Mouse (Mus musculus): ENCODE results near the gene Bank1.
"Not testable (repeated sequence)": the region's sequence is repeated elsewhere in the genome, so short reads cannot be mapped to it uniquely, and the experiment has no call there.

The Bank1 gene

DNA sequence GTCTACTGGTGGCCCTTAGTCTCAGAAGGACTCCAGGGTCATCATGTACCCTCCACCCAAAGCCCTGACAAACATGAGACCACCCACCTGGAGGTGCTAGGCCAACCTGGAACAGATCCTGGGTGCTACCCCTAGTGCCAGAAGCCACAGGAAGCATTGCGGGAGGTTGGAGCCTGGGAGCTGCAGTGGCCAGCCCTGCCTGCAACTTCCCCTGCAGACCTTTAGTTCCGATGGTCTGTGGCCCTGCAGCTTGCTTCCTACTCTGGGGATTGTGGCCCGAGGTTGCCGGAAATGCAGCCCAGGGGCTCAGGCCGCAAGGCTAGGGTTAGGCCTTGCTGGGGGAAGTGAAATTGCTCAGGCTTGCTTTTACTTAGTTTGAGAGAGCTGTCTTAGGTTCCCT is at the start of gene Bank1:
Gene Bank1, minus strand, starts transcription at position 284 of the 400 bp plus-strand sequence.
- peak; percentile 62 for DNase-seq

DNA sequence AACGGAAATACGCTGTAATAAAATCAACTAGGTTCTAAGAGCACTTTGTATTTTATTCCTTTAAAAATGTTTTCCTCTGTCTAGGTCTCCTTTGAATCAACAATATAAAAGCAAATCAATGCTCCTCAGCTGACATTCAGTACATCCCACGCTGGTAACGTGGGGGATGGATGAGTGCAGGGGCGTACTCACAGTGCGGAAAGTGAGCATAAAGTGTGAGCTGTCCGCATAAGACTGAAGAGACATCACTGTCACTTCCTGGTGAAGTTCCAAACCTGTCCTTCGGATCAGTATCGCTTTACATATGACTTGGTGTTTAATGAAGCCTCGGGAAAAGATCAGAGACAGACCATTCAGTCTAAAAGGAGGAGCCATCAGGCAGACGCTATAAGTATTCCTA is 44.0 kb upstream of the Bank1 start:
- DNase-seq, result peak; percentile 62

DNA sequence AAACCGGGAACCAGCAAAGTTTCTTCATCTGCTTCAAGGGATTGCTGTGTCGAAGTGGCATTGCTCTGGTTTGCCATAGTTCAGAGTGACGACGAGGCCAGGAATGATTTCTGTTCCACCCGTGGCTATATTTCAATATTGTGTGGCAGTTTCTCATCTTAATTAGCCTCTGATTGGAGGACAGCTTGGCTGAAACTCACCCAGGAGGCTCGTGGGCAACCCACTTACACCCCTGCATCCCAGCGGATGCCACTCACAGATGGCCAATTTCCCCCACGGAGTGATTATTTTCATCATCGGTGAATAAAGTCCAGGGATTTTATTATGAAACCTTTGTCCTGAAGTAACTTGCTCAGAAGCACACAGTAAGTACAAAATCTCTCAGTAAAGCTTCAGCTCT is 43.6 kb upstream of the Bank1 start:
- peak; percentile 64 for DNase-seq

DNA sequence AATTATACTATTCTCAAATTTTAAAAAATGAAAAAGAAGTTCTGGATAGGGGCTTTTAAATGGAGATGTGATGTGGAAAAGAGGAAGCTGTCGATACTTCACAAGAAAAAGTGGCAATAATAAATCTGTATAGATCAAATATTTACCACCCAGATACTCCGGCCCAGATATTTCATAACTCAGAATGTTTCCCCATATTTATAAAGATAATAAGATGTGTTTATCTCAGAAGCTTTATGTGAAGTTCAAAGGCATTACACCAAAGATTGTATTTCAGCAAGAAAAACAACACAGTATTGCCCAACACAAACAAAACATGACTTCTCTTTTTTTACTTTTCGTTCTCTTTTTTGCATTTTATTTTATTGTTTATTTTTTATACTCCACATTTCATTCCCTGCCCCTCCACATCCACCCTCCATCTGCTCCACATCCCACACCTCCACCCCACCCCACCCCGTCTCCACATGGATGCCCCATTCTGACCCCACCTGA is 42.7 kb upstream of the Bank1 start:
- no peak for DNase-seq

DNA sequence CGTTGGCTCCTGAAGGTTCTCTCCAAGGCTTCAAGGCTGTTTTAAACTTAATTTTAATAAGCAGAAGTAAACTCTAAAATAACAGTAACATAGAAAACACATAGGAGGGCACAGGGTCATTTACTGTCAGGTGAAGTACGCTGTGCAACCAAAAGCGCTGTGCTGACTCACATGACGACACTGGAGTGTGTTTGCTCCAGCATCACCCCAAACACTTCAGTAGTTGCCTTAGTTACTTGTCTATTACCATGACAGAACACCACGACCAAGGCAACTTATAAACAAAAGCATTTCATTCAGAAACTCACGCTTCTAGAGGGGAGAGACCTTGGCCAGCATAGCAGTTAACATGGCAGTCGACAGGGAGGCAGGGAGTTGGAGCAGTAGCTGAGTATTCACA is 23.8 kb upstream of the Bank1 start:
- no peak for DNase-seq

DNA sequence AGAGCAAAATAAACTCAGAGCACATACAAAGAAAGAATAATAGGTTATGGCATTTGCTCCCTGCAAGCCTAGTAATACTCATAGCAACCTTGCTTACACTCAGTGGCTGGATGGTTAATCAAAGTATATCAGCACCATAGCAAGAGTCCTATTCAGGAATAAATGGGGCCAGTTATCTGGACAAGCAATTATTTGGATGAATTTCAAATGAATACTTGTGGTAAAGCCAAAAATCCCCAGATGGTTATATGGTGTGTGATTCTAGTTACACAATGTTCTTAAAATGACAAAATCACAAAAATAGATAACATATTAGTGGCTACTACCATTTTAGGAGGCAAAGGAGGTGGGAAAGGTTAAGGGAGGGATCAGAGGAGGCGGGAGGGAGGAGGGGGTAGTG is 22.7 kb upstream of the Bank1 start:
- DNase-seq, result no peak

DNA sequence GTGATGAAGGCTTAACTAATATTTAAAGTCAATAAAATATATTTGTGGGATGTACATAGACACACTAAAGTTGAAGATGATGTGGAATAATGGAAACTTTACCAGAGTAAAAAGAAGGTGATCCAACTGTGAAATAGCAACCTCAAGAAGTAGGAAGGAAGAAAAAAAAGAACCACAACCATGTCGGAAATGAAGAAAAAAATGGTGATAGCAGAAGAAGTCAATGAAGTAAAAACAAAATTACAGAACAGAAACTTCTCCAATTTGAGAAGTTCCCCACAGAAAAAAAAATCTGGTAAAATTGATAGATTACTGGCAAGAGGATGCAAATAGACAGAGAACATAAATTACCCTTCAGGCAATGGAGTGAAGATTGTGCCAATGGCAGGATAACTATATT is 21.4 kb upstream of the Bank1 start:
- DNase-seq, result no peak

DNA sequence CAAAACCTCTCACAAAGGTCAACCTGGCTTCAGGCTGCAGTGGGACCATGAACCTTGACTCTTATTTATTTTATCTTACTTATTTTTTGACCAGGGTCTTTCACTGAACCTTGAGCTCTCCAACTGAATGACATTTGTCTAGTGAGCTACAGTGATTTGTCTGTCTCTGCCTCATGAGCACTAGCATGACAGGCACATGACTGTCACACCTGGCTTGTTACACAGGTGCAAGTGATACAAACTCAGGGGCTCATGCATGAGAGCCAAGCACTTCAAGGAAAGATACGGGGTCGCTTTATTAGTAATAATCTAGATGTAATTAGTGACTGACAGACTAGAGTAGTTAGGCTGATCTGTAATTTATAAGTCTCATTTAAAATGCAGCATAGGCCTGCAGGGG is 16.0 kb upstream of the Bank1 start:
- DNase-seq, result no peak

DNA sequence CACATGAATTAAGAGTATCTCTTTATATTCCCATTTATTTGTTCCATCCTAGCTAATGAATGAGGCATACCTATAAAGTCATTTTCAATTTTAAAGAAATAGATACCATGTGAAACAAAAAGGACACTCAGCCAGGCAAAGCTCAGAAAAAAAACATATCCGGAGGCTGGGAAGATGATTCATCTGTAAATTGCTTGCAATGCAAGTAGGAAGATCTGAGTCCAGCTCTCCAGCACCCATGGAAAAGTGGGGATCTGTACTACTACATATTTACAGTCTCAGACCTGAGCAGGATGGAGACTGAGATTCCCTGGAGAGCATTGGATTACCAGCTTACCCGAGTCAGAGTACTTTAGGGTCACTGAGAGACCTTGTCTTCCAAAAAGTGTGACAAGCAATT is 14.0 kb upstream of the Bank1 start:
- DNase-seq, result no peak

DNA sequence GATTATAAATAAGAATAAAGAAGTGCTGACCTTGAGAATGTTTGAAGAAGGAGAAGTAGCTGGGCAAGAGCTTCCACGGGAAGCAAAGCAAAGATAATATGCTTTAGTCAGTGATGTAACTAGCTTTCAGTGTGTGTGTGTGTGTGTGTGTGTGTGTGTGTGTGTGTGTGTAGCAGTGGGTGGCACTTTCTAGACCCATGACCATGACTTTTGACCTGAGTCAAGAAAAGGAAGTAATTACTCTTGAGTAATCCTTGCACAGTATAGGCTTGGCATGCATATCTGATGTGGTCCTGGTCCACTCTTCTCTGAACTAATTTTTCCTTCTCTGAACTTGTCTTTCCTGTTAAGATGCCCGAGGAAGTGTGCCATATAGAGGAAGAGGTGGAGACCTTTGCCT is 5.3 kb upstream of the Bank1 start:
- no peak for DNase-seq

DNA sequence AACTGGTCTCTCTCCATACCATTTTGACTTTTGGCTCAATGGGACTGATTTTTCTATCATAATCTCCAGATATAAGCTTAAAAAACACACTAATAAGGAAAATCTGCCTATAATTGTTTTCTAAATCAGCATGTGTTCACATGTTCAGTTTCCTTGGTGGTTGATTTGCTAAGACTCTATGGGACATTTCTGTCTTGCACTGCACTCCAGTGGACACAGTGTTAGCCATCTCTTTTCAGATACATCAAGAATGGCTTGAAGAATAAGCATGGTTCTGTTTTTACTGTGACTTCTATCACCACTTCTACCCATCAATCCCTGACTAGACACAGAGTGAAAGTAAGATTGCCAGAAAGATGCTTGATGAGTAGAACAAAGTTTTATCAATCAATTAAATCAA is 4.2 kb upstream of the Bank1 start:
- no peak for DNase-seq

DNA sequence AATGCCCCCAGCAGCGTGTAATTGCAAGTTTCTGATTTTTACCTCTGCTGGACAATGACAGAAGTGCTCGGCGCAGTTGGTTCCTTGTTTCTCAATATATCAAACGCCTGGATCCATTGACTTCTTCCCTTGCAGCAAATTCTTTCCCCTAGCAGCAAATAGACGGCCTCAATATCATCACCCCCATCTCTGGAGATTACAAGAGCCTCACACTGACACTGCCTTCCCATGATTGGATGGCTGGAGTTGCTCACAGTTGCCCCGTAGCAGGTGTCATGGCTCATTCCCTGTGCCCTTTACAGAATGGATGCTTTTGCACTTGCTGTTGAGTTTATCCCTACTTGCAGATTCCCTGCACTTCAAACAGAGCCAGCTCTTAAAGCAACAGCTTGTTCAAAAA is 3.3 kb upstream of the Bank1 start:
- DNase-seq, result no peak

DNA sequence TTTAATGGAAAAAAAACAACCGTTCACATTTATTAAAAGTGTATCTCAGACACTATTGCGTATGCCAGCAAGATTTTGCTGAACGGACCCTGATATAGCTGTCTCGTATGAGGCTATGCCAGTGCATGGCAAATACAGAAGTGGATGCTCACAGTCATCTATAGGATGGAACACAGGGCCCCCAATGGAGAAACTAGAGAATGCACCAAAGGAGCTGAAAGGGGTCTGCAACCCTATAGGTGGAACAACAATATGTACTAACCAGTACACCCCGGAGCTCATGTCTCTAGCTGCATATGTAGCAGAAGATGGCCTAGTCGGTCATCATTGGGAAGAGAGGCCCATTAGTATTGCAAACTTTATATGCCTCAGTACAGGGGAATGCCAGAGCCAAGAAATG is 1.1 kb downstream of the Bank1 start:
- DNase-seq, result not testable (repeated sequence)

DNA sequence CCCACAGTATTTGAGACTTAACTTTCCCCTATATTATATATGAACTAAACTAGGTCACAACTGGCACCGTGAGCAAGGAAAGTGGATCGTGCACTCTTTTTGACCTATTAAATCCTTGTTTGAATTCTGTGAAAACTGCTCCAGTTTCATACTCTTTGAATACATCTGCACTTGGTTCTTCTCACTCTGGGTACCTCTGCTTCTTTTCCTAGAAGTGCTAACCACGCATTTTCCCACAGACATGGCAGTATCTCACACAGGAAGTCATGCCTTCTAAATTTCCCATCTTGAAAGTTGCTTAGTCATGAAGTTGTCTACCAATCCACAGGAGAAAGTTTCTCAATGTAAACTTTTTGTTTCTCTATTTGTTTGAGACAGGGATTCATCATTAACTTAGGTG is 3.9 kb downstream of the Bank1 start:
- DNase-seq, result no peak

DNA sequence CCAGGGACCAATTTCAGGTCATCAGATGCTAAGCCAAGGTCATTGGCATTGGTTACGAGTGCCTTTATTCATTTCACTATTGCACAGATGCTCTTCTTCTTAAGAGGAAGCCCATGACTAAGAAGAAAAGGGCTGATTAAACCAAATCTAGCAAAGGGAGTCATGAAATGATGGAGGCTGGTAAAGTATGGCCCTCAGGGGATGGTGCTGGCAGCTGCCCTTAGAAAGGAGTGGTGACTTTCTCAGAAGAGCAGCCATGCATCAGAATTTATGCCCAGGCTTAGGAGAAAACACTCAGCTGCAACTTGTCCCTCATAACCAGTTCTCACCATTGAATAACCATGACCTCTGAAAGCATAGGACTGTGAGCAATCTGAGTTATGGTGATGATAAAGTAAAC is 17.4 kb downstream of the Bank1 start:
- DNase-seq, result no peak

DNA sequence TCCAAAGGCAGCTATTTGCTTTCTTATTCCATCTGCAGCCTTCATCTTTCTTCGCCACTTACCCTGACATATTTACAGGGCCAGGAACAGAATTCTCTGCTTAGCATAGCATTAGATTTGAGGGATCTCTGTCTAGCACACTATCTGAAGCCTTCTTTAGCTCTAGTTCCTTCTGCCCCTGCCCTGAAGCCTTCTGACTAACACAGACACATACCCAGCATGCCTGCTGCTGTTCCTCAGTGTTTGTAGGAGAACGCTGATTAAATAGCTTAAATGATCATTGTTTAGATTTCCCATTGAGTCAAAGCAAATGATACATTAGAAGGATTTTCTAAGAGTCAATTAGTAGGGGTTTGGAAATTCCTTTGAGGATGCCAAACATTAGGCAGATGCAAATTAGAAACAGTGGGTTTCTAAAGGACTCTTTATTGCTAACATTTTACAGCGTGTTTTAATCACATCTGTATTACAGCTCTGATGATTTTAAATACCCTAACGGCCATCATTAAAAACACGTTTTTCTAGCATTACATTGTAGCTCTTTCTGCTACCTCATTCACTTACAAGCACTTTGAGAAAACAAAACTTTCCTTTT is 19.2 kb downstream of the Bank1 start:
- no peak for DNase-seq

DNA sequence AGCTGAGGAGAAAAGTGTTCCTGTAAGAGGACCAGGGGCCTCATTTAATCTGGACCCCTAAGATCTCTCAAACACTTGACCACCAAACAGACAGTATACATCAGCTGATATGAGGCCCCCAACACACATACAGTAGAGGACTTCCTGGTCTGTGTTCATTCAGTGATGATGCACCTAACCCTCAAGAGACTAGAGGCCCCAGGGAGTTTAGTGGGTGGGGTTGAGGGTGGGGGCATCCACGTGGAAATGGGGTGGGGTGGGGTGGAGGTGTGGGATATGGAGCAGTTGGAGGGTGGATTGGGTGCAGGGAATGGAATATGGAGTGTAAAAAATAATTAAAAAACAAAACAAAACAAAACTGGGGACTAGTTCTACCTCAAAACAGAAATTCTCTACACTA is 23.3 kb downstream of the Bank1 start:
- DNase-seq, result no peak

DNA sequence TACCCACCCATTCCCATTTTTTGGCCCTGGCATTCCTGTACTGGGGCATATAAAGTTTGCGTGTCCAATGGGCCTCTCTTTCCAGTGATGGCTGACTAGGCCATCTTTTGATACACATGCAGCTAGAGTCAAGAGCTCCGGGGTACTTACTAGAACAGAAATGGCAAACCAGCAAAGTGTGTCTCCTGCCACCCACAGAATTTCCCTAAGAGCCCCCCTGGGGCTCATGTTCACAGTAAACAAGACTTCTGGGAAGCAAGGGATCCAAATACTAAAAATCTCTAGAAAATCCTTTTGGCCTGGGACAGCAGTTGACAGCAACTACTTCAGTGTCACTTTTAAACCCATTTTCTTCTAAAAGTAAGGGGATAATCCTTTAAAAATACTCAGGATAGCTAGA is 25.1 kb downstream of the Bank1 start:
- DNase-seq, result not testable (repeated sequence)

DNA sequence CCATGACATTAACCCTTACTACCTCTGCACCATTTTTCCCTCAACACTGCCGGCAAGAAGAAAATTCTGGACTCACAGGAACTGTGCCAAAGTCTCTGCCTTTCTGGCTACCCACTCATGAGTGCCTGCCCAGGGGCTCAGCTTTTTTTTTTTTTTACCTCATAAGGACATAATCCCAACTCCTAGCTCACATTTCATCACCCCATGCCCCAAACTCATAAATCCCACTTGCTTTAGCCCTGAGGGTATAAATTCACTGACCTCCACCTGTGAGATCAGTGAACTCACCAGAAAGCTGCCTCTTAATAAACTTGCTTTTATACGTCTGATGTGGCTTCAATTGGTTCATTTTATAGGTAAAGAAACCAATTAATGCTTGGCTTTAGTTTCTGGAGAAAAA is 28.5 kb downstream of the Bank1 start:
- no peak for DNase-seq

DNA sequence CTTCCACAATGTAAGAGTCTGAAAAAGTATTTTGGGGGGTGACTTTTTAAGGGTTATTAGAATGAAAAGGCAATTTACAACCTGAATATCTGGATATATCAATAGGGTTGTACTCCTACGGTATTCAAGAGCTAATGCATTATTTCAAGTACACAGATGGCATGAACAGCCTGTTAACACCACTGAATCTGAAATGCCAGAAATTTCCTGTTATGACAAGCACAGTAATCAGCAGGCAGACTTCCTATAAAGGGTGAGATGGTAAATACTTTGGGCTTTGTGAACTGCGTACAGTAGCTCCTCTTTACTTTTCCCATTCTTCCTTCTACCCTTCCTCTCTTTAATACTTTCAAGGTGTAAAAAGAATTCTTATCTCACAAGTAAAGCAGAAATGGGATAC is 30.6 kb downstream of the Bank1 start:
- DNase-seq, result peak; percentile 63

DNA sequence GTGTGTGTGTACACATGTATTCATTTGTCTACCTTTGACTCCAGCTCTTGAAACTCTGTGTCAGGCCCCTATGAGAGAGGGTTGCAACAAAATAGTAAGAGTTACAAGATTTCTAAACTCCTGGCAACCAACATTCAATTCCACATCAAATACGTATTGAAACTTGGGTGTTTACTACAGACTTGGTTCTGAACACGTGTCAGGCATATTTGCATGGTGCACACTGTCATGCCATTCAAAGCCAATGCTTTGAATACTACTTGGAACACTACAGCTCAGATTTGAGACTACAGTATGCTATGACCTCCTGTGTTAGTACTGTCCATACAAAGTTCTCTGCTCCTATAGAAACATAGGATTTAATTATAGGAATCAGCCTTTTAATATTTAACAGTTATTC is 38.0 kb downstream of the Bank1 start:
- no peak for DNase-seq

DNA sequence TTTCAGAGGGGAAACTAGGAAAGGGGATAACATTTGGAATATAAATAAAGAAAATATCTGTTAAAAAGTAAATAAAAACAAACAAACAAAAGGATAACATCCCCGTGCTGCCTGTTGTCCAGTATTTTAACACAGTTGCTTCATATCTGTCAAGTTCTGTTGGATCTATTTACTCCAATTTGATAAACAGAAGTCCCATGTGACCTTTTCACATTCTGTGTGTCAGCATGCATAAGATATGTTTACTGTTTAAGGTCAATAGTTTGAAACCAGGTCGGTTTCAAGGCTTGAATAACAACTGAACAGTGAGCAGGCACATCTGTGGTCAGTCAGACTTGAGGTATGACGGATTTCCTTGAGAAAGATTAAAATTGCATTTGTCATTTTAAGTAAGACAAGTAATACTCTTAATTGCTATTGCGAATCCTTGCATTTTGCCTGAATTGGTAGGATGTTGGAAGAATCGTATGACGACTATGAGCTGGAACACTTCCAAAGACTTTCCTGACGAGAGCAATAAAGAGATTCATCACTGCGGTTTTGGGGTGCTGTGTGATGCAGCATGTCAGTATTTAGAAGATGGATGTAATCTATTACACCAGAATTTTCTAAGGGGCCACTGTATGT is 60.8 kb downstream of the Bank1 start:
- no peak for DNase-seq

DNA sequence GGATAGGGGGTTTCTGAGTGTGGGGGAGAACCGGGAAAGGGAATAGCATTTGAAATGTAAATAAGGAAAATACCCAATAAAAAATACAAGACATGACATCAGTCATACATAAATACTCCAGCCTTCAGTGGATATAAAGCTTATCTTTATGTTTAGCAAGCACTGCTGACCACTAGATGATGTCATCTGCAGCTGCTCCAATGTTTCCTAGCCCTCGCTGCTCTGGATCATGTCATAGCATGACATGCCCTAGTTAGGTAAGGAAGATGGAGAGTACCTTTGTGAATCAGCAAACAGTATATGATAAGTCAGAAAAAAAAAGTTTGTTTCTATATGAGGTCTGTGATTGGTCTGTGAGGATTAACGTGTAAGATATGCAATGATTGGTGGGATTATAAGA is 68.1 kb downstream of the Bank1 start:
- no peak for DNase-seq

DNA sequence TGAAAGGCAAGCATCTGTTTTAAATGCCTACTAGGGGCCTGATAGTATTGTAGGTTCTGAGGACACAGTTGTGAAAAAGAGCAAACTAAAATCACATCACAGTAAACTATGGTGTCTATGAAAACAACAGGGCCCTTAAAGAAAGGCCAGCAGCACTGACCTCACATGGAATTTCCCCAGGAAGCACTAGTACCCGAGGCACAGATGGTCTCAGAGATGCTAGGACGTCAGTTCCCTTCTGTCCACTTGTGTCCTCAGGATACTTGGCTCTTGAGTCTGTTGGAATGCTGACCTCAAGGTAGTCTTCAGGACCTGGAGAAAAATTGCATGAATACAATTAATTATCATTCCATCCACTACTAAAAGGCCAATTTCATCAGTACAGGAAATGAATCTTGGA is 71.2 kb downstream of the Bank1 start:
- DNase-seq, result no peak

DNA sequence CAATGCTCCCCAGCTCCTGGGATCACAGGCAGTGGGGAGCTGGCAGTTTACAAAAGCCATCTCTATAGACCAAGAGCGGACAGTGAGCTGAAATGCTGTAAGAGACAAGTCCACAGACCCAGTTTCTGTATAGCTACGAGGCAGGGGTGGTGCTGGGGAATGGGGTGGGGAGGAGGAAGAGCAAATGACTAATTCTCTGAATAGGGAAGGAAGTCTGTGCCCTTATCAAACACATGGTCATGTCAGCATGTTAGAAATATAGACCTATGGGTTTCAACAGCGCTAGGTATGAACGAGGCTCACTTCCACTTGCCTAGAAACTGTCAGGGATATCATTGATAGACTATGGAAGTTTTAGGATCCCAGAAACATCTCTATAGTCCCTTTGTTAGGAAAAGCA is 73.0 kb downstream of the Bank1 start:
- DNase-seq, result no peak

Measured in layer of hippocampus, adult 9-11 months (tissue).